Mouse (Mus musculus): ENCODE measurements at regions not wholly inside any gene's neighbourhood (a gene's known extent, or its start where the extent isn't known, plus 50 kb on each side); places are given as distances from the start of the nearest gene placed in this dataset.

DNA sequence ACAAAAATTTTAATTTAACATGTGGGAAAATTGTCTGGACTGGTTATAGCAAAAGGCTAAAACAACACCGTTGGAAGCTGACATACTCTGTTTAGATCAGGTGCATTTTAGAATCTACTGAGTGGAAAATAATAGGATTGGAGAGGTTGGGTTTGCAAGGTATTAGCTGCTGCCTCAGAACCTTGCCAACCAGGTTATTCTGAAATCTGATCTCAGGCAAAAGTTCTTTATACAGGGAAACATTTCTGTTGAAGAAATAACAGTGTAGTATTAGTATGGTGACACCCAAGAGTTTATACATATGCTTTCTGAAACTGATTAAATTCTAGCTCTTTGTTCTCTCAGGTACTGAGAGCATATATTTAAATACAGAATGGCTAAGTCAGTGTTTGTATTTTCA lies 113.0 kb upstream of the Gm12728 start:
- no peak overlapping the region for H3K4me2 ChIP-seq (ENCODE audit: low read depth)
- no peaks in the 10 kb centered on the region for H3K36me3 ChIP-seq (ENCODE audit: control insufficient read depth, insufficient read depth)
- no peaks in the 10 kb centered on the region for H3K79me2 ChIP-seq (ENCODE audit: control insufficient read depth, insufficient read depth)
- TF ChIP-seq CEBPB (IDR thresholded peaks at IDR 0.05; ENCODE audit: insufficient read depth, poor library complexity, severe bottlenecking) (no peak), E2F4 (IDR thresholded peaks at IDR 0.05; ENCODE audit: insufficient read depth) (no peak), POLR2A (IDR thresholded peaks at IDR 0.05; ENCODE audit: insufficient read length, low read depth) (no peak), MYOD1 (IDR thresholded peaks at IDR 0.05; ENCODE audit: control insufficient read depth in 1 of 3, insufficient read length in 2 of 3, low read depth in 2 of 3) (no peak), MAX (IDR thresholded peaks at IDR 0.05; ENCODE audit: low read depth) (no peak), TCF3 (IDR thresholded peaks at IDR 0.05; ENCODE audit: insufficient read length, low read depth) (no peak)
- H3K27me3 ChIP-seq (ENCODE audit: control insufficient read depth, insufficient read depth, insufficient read length) = no peaks in the 10 kb centered on the region
- H3ac ChIP-seq (ENCODE audit: control insufficient read depth, insufficient read length) = no peak overlapping the region
- H3K4me3 ChIP-seq = no peak overlapping the region

DNA sequence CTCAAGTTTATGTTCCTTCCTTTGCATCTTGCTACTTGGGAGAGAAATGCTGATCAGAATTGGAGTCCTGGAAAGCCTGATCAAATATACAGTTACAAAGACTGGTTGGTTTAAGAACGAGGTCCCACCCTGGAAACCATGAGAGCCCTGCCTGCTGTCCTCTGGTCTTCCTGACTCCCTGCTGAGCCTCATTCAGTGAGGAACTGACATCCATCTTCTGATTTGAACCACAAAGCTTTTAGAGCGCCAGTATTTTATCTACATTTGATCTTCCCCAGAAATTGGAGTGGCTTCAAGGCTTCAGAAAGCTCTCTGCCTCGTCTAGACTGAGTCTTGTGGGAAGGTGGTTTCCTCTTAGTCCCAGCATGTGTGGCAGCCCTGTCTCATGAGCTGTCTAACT lies 99.0 kb upstream of the Gm12728 start:
- peak overlapping the region; percentile 25 for H3K4me2 ChIP-seq (ENCODE audit: low read depth)
- no peak overlapping the region for H3K4me3 ChIP-seq
- no peaks in the 10 kb centered on the region for H3K27me3 ChIP-seq (ENCODE audit: control insufficient read depth, insufficient read depth, insufficient read length)
- no peaks in the 10 kb centered on the region for H3K79me2 ChIP-seq (ENCODE audit: control insufficient read depth, insufficient read depth)
- no peaks in the 10 kb centered on the region for H3K36me3 ChIP-seq (ENCODE audit: control insufficient read depth, insufficient read depth)
- TF ChIP-seq MYOD1 (IDR thresholded peaks at IDR 0.05; ENCODE audit: control insufficient read depth in 1 of 3, insufficient read length in 2 of 3, low read depth in 2 of 3) = no peak
- TF ChIP-seq POLR2A (IDR thresholded peaks at IDR 0.05; ENCODE audit: insufficient read length, low read depth) = no peak
- TF ChIP-seq TCF3 (IDR thresholded peaks at IDR 0.05; ENCODE audit: insufficient read length, low read depth) = no peak
- TF ChIP-seq MAX (IDR thresholded peaks at IDR 0.05; ENCODE audit: low read depth) = no peak
- TF ChIP-seq SRF (IDR thresholded peaks at IDR 0.05; ENCODE audit: control insufficient read depth, insufficient read length, low read depth) = no peak
- TF ChIP-seq USF1 (IDR thresholded peaks at IDR 0.05; ENCODE audit: low read depth) = no peak
- TF ChIP-seq POLR2AphosphoS2 (IDR thresholded peaks at IDR 0.05; ENCODE audit: insufficient read length, low read depth) = no peak
- no peak for TF ChIP-seq TCF12 (IDR thresholded peaks at IDR 0.05; ENCODE audit: insufficient read depth, poor library complexity, severe bottlenecking)
- no peak for TF ChIP-seq E2F4 (IDR thresholded peaks at IDR 0.05; ENCODE audit: insufficient read depth)
- no peak for TF ChIP-seq CEBPB (IDR thresholded peaks at IDR 0.05; ENCODE audit: insufficient read depth, poor library complexity, severe bottlenecking)
- TF ChIP-seq MYOG (IDR thresholded peaks at IDR 0.05; ENCODE audit: control insufficient read depth in 1 of 3, insufficient read depth in 1 of 3, insufficient read length in 2 of 3, low read depth in 2 of 3) = no peak
- no peak for TF ChIP-seq REST (IDR thresholded peaks at IDR 0.05; ENCODE audit: insufficient read depth, insufficient read length)
- no peak overlapping the region for H3ac ChIP-seq (ENCODE audit: control insufficient read depth, insufficient read length)

DNA sequence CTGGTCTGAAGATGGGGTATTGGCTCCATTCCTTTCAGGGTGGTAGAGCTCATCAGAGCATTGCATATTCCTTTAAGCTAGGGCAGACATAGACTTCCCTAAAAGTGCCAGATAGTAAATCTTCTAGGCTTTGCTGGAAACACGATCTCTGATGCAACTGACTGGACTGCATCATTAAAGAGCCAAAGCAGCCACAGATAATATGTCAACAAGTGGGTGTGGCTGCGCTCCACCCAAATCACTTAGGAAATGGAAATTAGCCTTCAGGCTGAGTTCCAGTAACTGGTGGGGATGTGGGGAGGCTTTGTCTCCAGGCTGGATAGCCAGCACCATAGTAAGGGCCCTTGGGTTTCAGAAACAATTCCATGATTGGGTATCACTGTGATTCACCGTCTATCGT lies 97.3 kb upstream of the Gm12728 start:
- Histone ChIP-seq H3K4me3 (no peak overlapping the region), H3K79me2 (ENCODE audit: control insufficient read depth, insufficient read depth) (no peaks in the 10 kb centered on the region)
- TF ChIP-seq TCF3 (IDR thresholded peaks at IDR 0.05; ENCODE audit: insufficient read length, low read depth) (no peak), CEBPB (IDR thresholded peaks at IDR 0.05; ENCODE audit: insufficient read depth, poor library complexity, severe bottlenecking) (peak; percentile 58; the same call in 1 of the 2 replicates)

GRCm38 (mm10) chr4:105695895-105696294 lies 93.8 kb upstream of the Gm12728 start:
- H3K36me3 ChIP-seq (ENCODE audit: control insufficient read depth, insufficient read depth) = no peaks in the 10 kb centered on the region
- H3K4me3 ChIP-seq = no peak overlapping the region
- no peak overlapping the region for H3ac ChIP-seq (ENCODE audit: control insufficient read depth, insufficient read length)
- H3K27me3 ChIP-seq (ENCODE audit: control insufficient read depth, insufficient read depth, insufficient read length) = no peaks in the 10 kb centered on the region
- TF ChIP-seq REST (IDR thresholded peaks at IDR 0.05; ENCODE audit: insufficient read depth, insufficient read length) (no peak), CEBPB (IDR thresholded peaks at IDR 0.05; ENCODE audit: insufficient read depth, poor library complexity, severe bottlenecking) (no peak), MYOG (IDR thresholded peaks at IDR 0.05; ENCODE audit: control insufficient read depth in 1 of 3, insufficient read depth in 1 of 3, insufficient read length in 2 of 3, low read depth in 2 of 3) (no peak), USF1 (IDR thresholded peaks at IDR 0.05; ENCODE audit: low read depth) (no peak), MAX (IDR thresholded peaks at IDR 0.05; ENCODE audit: low read depth) (no peak), POLR2AphosphoS2 (IDR thresholded peaks at IDR 0.05; ENCODE audit: insufficient read length, low read depth) (no peak), POLR2A (IDR thresholded peaks at IDR 0.05; ENCODE audit: insufficient read length, low read depth) (no peak), TCF12 (IDR thresholded peaks at IDR 0.05; ENCODE audit: insufficient read depth, poor library complexity, severe bottlenecking) (no peak), SRF (IDR thresholded peaks at IDR 0.05; ENCODE audit: control insufficient read depth, insufficient read length, low read depth) (no peak), E2F4 (IDR thresholded peaks at IDR 0.05; ENCODE audit: insufficient read depth) (no peak), MYOD1 (IDR thresholded peaks at IDR 0.05; ENCODE audit: control insufficient read depth in 1 of 3, insufficient read length in 2 of 3, low read depth in 2 of 3) (no peak), TCF3 (IDR thresholded peaks at IDR 0.05; ENCODE audit: insufficient read length, low read depth) (no peak)
- H3K4me2 ChIP-seq (ENCODE audit: low read depth) = no peak overlapping the region
- H3K79me2 ChIP-seq (ENCODE audit: control insufficient read depth, insufficient read depth) = no peaks in the 10 kb centered on the region

More for the DNA sequence above, 97.3 kb upstream of the Gm12728 start:
- Histone ChIP-seq H3ac (ENCODE audit: control insufficient read depth, insufficient read length) (no peak overlapping the region), H3K27me3 (ENCODE audit: control insufficient read depth, insufficient read depth, insufficient read length) (no peaks in the 10 kb centered on the region), H3K36me3 (ENCODE audit: control insufficient read depth, insufficient read depth) (no peaks in the 10 kb centered on the region), H3K4me2 (ENCODE audit: low read depth) (no peak overlapping the region)

GRCm38 (mm10) chr4:105697123-105697522 lies 92.5 kb upstream of the Gm12728 start:
- Histone ChIP-seq H3K27me3 (ENCODE audit: control insufficient read depth, insufficient read depth, insufficient read length) (no peaks in the 10 kb centered on the region), H3K4me2 (ENCODE audit: low read depth) (no peak overlapping the region), H3K4me3 (no peak overlapping the region), H3K36me3 (ENCODE audit: control insufficient read depth, insufficient read depth) (no peaks in the 10 kb centered on the region), H3K79me2 (ENCODE audit: control insufficient read depth, insufficient read depth) (no peaks in the 10 kb centered on the region), H3ac (ENCODE audit: control insufficient read depth, insufficient read length) (no peak overlapping the region)
- TF ChIP-seq POLR2AphosphoS2 (IDR thresholded peaks at IDR 0.05; ENCODE audit: insufficient read length, low read depth) = no peak
- no peak for TF ChIP-seq TCF3 (IDR thresholded peaks at IDR 0.05; ENCODE audit: insufficient read length, low read depth)
- TF ChIP-seq POLR2A (IDR thresholded peaks at IDR 0.05; ENCODE audit: insufficient read length, low read depth) = no peak
- no peak for TF ChIP-seq REST (IDR thresholded peaks at IDR 0.05; ENCODE audit: insufficient read depth, insufficient read length)
- TF ChIP-seq E2F4 (IDR thresholded peaks at IDR 0.05; ENCODE audit: insufficient read depth) = no peak

Data from myocyte (in vitro differentiated cells).